Mouse (Mus musculus): ENCODE measurements at regions not wholly inside any gene's neighbourhood (a gene's known extent, or its start where the extent isn't known, plus 50 kb on each side); places are given as distances from the start of the nearest gene placed in this dataset.

GRCm38 (mm10) chr14:24550763-24551471 is 64.0 kb downstream of the Rps24 start:
- Histone ChIP-seq H3K4me2 (no peak overlapping the region), H3K4me3 (ENCODE audit: low read depth, low read length) (no peak overlapping the region), H3K9me3 (replicated peaks; ENCODE audit: control insufficient read depth, low read length) (0 out of 2 replicates have a peak, but pooled peaks cover 3% of the 10 kb centered on the region), H3K9ac (ENCODE audit: low read depth, low read length) (no peak overlapping the region), H3K4me1 (ENCODE audit: control insufficient read depth, insufficient read depth, low read length) (no peaks in the 10 kb centered on the region), H3K27ac (ENCODE audit: low read depth, low read length) (no peak overlapping the region), H3K36me3 (ENCODE audit: control insufficient read depth, insufficient read depth, low read length) (no peaks in the 10 kb centered on the region), H3K27me3 (ENCODE audit: control insufficient read depth, insufficient read depth, low read length) (no peaks in the 10 kb centered on the region)
- 62% methylated on average over 7 of the region's 7 CpGs for WGBS (ENCODE audit: insufficient replicate concordance)
- ATAC-seq (replicated peaks; ENCODE audit: insufficient number of reproducible peaks, low FRiP score, low TSS enrichment), result no peak

- H3K4me2 ChIP-seq, result no peak overlapping the region
- H3K9me3 ChIP-seq (replicated peaks; ENCODE audit: control insufficient read depth, low read length), result 0 out of 2 replicates have a peak, but pooled peaks cover 3% of the 10 kb centered on the region
- H3K4me1 ChIP-seq (ENCODE audit: control insufficient read depth, insufficient read depth, low read length), result no peaks in the 10 kb centered on the region
- H3K27me3 ChIP-seq (ENCODE audit: control insufficient read depth, insufficient read depth, low read length), result no peaks in the 10 kb centered on the region
- no peak overlapping the region for H3K27ac ChIP-seq (ENCODE audit: low read depth, low read length)
- no peak overlapping the region for H3K4me3 ChIP-seq (ENCODE audit: low read depth, low read length)
- no peak overlapping the region for H3K9ac ChIP-seq (ENCODE audit: low read depth, low read length)
- no peak for ATAC-seq (replicated peaks; ENCODE audit: insufficient number of reproducible peaks, low FRiP score, low TSS enrichment)
- 69% methylated on average over 3 of the region's 3 CpGs for WGBS (ENCODE audit: insufficient replicate concordance)
- H3K36me3 ChIP-seq (ENCODE audit: control insufficient read depth, insufficient read depth, low read length), result no peaks in the 10 kb centered on the region
Observed at GRCm38 (mm10) chr14:24551472-24551783, 64.5 kb downstream of the Rps24 start.

- no peak overlapping the region for H3K9ac ChIP-seq (ENCODE audit: low read depth, low read length)
- ATAC-seq (replicated peaks; ENCODE audit: insufficient number of reproducible peaks, low FRiP score, low TSS enrichment), result no peak
- WGBS (ENCODE audit: insufficient replicate concordance), result 58% methylated on average over 9 of the region's 9 CpGs
Observed at GRCm38 (mm10) chr14:24564801-24565624, 78.1 kb downstream of the Rps24 start.

GRCm38 (mm10) chr14:24565718-24566322 is 78.9 kb downstream of the Rps24 start:
- ATAC-seq (replicated peaks; ENCODE audit: insufficient number of reproducible peaks, low FRiP score, low TSS enrichment), result no peak
- no peak overlapping the region for H3K4me2 ChIP-seq
- H3K36me3 ChIP-seq (ENCODE audit: control insufficient read depth, insufficient read depth, low read length), result no peaks in the 10 kb centered on the region
- no peaks in the 10 kb centered on the region for H3K27me3 ChIP-seq (ENCODE audit: control insufficient read depth, insufficient read depth, low read length)
- no peaks in the 10 kb centered on the region for H3K4me1 ChIP-seq (ENCODE audit: control insufficient read depth, insufficient read depth, low read length)
- H3K9ac ChIP-seq (ENCODE audit: low read depth, low read length), result no peak overlapping the region
- WGBS (ENCODE audit: insufficient replicate concordance), result 73% methylated on average over 10 of the region's 10 CpGs
- H3K4me3 ChIP-seq (ENCODE audit: low read depth, low read length), result no peak overlapping the region
- no peak overlapping the region for H3K27ac ChIP-seq (ENCODE audit: low read depth, low read length)
- no peaks in the 10 kb centered on the region for H3K9me3 ChIP-seq (replicated peaks; ENCODE audit: control insufficient read depth, low read length)

More at GRCm38 (mm10) chr14:24564801-24565624, 78.1 kb downstream of the Rps24 start:
- Histone ChIP-seq H3K36me3 (ENCODE audit: control insufficient read depth, insufficient read depth, low read length) (no peaks in the 10 kb centered on the region), H3K9me3 (replicated peaks; ENCODE audit: control insufficient read depth, low read length) (no peaks in the 10 kb centered on the region), H3K27ac (ENCODE audit: low read depth, low read length) (no peak overlapping the region), H3K4me2 (no peak overlapping the region), H3K27me3 (ENCODE audit: control insufficient read depth, insufficient read depth, low read length) (no peaks in the 10 kb centered on the region), H3K4me1 (ENCODE audit: control insufficient read depth, insufficient read depth, low read length) (no peaks in the 10 kb centered on the region), H3K4me3 (ENCODE audit: low read depth, low read length) (no peak overlapping the region)

- Histone ChIP-seq H3K9ac (ENCODE audit: low read depth, low read length) (no peak overlapping the region), H3K36me3 (ENCODE audit: control insufficient read depth, insufficient read depth, low read length) (no peaks in the 10 kb centered on the region), H3K27ac (ENCODE audit: low read depth, low read length) (peak overlapping the region; percentile 51), H3K27me3 (ENCODE audit: control insufficient read depth, insufficient read depth, low read length) (no peaks in the 10 kb centered on the region), H3K9me3 (replicated peaks; ENCODE audit: control insufficient read depth, low read length) (no peaks in the 10 kb centered on the region), H3K4me3 (ENCODE audit: low read depth, low read length) (no peak overlapping the region), H3K4me1 (ENCODE audit: control insufficient read depth, insufficient read depth, low read length) (peaks cover 4% of the 10 kb centered on the region; the same call in 1 of the 2 replicates), H3K4me2 (no peak overlapping the region)
- WGBS (ENCODE audit: insufficient replicate concordance), result 34% methylated on average over 5 of the region's 5 CpGs
- ATAC-seq (replicated peaks; ENCODE audit: insufficient number of reproducible peaks, low FRiP score, low TSS enrichment), result peak; percentile 18; the same call in 1 of the 2 replicates
Observed at GRCm38 (mm10) chr14:24575111-24575510, 88.2 kb downstream of the Rps24 start.

- WGBS (ENCODE audit: insufficient replicate concordance), result 25% methylated on average over 7 of the region's 7 CpGs
- Histone ChIP-seq H3K9ac (ENCODE audit: low read depth, low read length) (peak overlapping the region; percentile 46; the same call in 1 of the 2 replicates), H3K27me3 (ENCODE audit: control insufficient read depth, insufficient read depth, low read length) (no peaks in the 10 kb centered on the region), H3K4me3 (ENCODE audit: low read depth, low read length) (no peak overlapping the region), H3K27ac (ENCODE audit: low read depth, low read length) (peak overlapping the region; percentile 15; the same call in 1 of the 2 replicates), H3K4me2 (no peak overlapping the region), H3K36me3 (ENCODE audit: control insufficient read depth, insufficient read depth, low read length) (no peaks in the 10 kb centered on the region), H3K4me1 (ENCODE audit: control insufficient read depth, insufficient read depth, low read length) (peaks cover 4% of the 10 kb centered on the region; the same call in 1 of the 2 replicates), H3K9me3 (replicated peaks; ENCODE audit: control insufficient read depth, low read length) (no peaks in the 10 kb centered on the region)
- no peak for ATAC-seq (replicated peaks; ENCODE audit: insufficient number of reproducible peaks, low FRiP score, low TSS enrichment)
Observed at GRCm38 (mm10) chr14:24578535-24579111, 91.7 kb downstream of the Rps24 start.

GRCm38 (mm10) chr14:24579153-24579795 is 92.3 kb downstream of the Rps24 start:
- H3K4me3 ChIP-seq (ENCODE audit: low read depth, low read length), result no peak overlapping the region
- H3K9me3 ChIP-seq (replicated peaks; ENCODE audit: control insufficient read depth, low read length), result no peaks in the 10 kb centered on the region
- no peak for ATAC-seq (replicated peaks; ENCODE audit: insufficient number of reproducible peaks, low FRiP score, low TSS enrichment)
- 0 out of 2 replicates have a peak overlapping the region, but pooled peaks have one; percentile 15 for H3K27ac ChIP-seq (ENCODE audit: low read depth, low read length)
- 24% methylated on average over 9 of the region's 9 CpGs for WGBS (ENCODE audit: insufficient replicate concordance)
- no peaks in the 10 kb centered on the region for H3K36me3 ChIP-seq (ENCODE audit: control insufficient read depth, insufficient read depth, low read length)
- no peaks in the 10 kb centered on the region for H3K27me3 ChIP-seq (ENCODE audit: control insufficient read depth, insufficient read depth, low read length)
- H3K4me2 ChIP-seq, result no peak overlapping the region
- peaks cover 4% of the 10 kb centered on the region; the same call in 1 of the 2 replicates for H3K4me1 ChIP-seq (ENCODE audit: control insufficient read depth, insufficient read depth, low read length)
- peak overlapping the region; percentile 46; the same call in 1 of the 2 replicates for H3K9ac ChIP-seq (ENCODE audit: low read depth, low read length)

All from heart, embryonic 11.5 days (tissue).